Mouse (Mus musculus) E14TG2a.4 (cell line): Measurements from ENCODE around the gene Creb3l4.

Source experiments
- CTCF ChIP-seq: conservative IDR thresholded peaks from 2 replicates; pipeline ENCODE4 v1.5.1; 2014; ENCODE audit warnings: low read length
- NANOG ChIP-seq: IDR thresholded peaks from 2 replicates; pipeline ENCODE4 v1.6.1; 2014; ENCODE audit warnings: borderline replicate concordance, low read length, mixed read lengths

- TF ChIP-seq CTCF = no peak
- TF ChIP-seq NANOG = no peak
Measured at GRCm38 (mm10) chr3:90279216-90279615, 35.9 kb upstream of the Creb3l4 start.
